Mouse (Mus musculus) small intestine, adult 2 months (tissue): ENCODE measurements around the gene Tmem39a.

Experiments used
- CTCF ChIP-seq: fragments of 200-500 bp; IDR thresholded peaks from 2 replicates; pipeline ENCODE4 v1.5.1; 2012; ENCODE audit warnings: low read depth, mild to moderate bottlenecking, control low read depth, inconsistent platforms, low read length, moderate library complexity, mixed read lengths; ENCODE audit not compliant: insufficient replicate concordance, insufficient read length; ENCODE audit errors: extremely low read depth
- POLR2A ChIP-seq: fragments of 200-500 bp; IDR thresholded peaks from 2 replicates; pipeline ENCODE4 v1.6.1; 2012; ENCODE audit warnings: low read depth, mild to moderate bottlenecking, control low read depth, inconsistent platforms, low read length, moderate library complexity

DNA sequence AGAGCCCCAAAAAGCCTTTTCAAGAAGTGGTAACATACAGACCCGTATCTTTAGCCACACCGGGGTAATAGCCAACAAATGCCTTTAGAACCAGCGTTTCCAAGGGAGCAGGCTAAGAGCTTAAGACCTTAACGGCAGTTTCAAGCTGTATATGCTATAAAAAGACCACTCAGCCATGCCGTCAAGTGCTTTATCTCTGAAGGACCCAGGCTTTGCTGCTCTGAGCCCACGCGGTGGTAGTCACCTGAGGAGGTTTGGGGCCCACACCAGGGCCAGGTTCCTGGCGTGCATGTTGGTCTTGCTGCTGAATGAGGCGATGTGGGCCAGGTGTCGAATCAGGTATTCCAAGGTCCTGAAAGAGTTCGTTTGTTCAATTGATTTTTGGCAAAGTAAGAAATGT, 65.8 kb downstream of the Tmem39a start:
- TF ChIP-seq CTCF = no peak
- no peak for TF ChIP-seq POLR2A
